Mouse (Mus musculus): ENCODE measurements at regions not wholly inside any gene's neighbourhood (a gene's known extent, or its start where the extent isn't known, plus 50 kb on each side); places are given as distances from the start of the nearest gene placed in this dataset.

DNA sequence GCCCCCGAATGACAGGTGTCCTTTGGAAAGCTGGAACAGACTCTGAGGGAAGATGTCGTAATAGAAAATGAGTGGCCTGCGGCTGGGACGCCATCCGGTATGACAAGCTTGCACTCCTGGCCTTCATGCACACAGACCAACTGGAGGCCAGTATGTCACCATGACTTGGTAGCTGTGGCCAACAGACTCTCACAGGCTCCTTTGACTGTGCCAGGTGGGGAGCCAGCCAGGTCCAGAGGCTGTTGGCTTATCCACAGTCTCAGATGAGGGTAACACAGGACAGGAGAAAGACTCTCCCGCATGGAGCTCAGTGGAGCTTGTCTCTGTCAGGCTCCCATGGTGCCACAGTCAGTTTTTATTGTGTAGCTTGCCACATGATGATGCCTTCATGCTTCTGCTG is 219.7 kb downstream of the Sox2 start:
- 88% methylated on average over 6 of the region's 6 CpGs for WGBS
- ATAC-seq (replicated peaks; ENCODE audit: extremely low read depth, insufficient read depth, low FRiP score), result no peak
- Histone ChIP-seq H3K9ac (ENCODE audit: low read length) (no peak overlapping the region), H3K27ac (ENCODE audit: low read length) (no peak overlapping the region), H3K36me3 (ENCODE audit: control insufficient read depth, insufficient read depth) (no peaks in the 10 kb centered on the region), H3K27me3 (ENCODE audit: control insufficient read depth, insufficient read depth, low read length) (no peaks in the 10 kb centered on the region), H3K4me3 (ENCODE audit: low read length) (no peak overlapping the region), H3K4me2 (ENCODE audit: low read depth, low read length) (no peak overlapping the region), H3K9me3 (replicated peaks; ENCODE audit: control insufficient read depth, low read length) (no peaks in the 10 kb centered on the region), H3K4me1 (ENCODE audit: control insufficient read depth, insufficient read depth, low read length) (no peaks in the 10 kb centered on the region)

DNA sequence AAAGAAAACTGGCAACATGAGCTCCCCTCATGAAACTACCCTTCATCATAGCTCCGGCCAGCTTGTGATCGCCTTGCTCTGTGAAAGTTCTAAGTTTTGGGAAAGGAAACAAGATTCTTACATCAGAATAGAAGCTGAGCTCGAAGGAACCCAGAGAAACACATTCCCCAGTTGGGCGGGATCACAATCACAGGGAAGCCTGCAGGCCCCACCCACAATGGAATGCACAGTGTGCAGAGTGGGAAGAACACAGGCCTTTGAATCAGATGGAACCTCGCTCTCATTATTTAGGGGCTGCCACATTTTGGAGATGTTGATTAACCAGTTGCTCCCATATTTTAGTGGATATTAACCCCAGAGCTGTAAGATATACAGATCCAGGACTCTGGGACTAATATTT is 234.9 kb downstream of the Sox2 start:
- no peaks in the 10 kb centered on the region for H3K36me3 ChIP-seq (ENCODE audit: control insufficient read depth, insufficient read depth)
- no peaks in the 10 kb centered on the region for H3K27me3 ChIP-seq (ENCODE audit: control insufficient read depth, insufficient read depth, low read length)
- 68% methylated on average over 5 of the region's 5 CpGs for WGBS
- H3K4me3 ChIP-seq (ENCODE audit: low read length), result no peak overlapping the region
- H3K4me2 ChIP-seq (ENCODE audit: low read depth, low read length), result no peak overlapping the region
- no peak for ATAC-seq (replicated peaks; ENCODE audit: extremely low read depth, insufficient read depth, low FRiP score)
- H3K9ac ChIP-seq (ENCODE audit: low read length), result no peak overlapping the region
- no peaks in the 10 kb centered on the region for H3K4me1 ChIP-seq (ENCODE audit: control insufficient read depth, insufficient read depth, low read length)
- no peaks in the 10 kb centered on the region for H3K9me3 ChIP-seq (replicated peaks; ENCODE audit: control insufficient read depth, low read length)
- H3K27ac ChIP-seq (ENCODE audit: low read length), result no peak overlapping the region

DNA sequence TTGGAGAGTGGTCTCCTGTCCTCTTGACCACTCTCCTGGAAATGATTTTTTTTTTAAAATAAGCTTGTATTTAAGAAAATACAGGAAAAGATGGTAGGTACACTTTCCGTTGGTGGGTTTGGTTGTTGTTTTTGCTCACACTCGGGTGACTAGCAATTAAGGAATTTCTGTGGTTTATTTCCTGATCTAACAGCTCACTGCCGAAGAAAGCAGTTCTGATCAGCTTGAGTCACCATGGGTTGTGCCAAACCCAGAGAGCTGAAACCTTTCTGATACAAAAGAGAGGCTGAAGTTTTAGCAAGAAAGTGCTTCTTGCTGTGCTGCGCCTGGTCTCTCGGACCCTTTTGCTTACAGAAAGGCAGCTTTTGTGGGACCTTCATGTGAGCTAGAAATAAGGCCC is 243.2 kb downstream of the Sox2 start:
- no peak for ATAC-seq (replicated peaks; ENCODE audit: extremely low read depth, insufficient read depth, low FRiP score)
- no peak overlapping the region for H3K9ac ChIP-seq (ENCODE audit: low read length)
- WGBS, result 91% methylated on average over 5 of the region's 5 CpGs
- H3K27ac ChIP-seq (ENCODE audit: low read length), result no peak overlapping the region
- H3K27me3 ChIP-seq (ENCODE audit: control insufficient read depth, insufficient read depth, low read length), result no peaks in the 10 kb centered on the region
- H3K9me3 ChIP-seq (replicated peaks; ENCODE audit: control insufficient read depth, low read length), result peaks cover 4% of the 10 kb centered on the region; the same call in 1 of the 2 replicates
- no peaks in the 10 kb centered on the region for H3K36me3 ChIP-seq (ENCODE audit: control insufficient read depth, insufficient read depth)
- H3K4me2 ChIP-seq (ENCODE audit: low read depth, low read length), result no peak overlapping the region
- H3K4me3 ChIP-seq (ENCODE audit: low read length), result no peak overlapping the region
- no peaks in the 10 kb centered on the region for H3K4me1 ChIP-seq (ENCODE audit: control insufficient read depth, insufficient read depth, low read length)

DNA sequence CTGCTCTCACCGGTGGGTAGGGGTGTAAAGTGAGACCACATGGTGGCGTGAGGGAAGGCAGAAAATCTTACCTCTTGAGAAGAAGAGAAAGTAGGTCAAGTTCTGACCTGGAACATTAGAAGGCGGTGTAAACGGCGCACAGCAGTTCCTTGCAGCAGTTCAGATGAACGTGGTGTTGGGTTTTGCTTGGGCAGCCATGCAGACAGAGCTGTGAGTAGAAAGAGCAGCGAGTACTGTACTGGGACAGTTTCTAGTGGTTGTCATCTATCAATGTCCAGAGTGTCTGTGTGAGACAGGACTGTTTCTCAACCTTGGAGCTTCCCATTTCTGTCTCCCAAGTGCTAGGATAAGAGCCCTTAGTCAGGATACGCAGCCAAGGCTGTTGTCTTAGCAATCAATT is 252.9 kb downstream of the Sox2 start:
- H3K27me3 ChIP-seq (ENCODE audit: control insufficient read depth, insufficient read depth, low read length), result no peaks in the 10 kb centered on the region
- WGBS, result 76% methylated on average over 8 of the region's 8 CpGs
- no peak overlapping the region for H3K4me3 ChIP-seq (ENCODE audit: low read length)
- H3K4me1 ChIP-seq (ENCODE audit: control insufficient read depth, insufficient read depth, low read length), result peaks cover 4% of the 10 kb centered on the region; the same call in 1 of the 2 replicates
- H3K36me3 ChIP-seq (ENCODE audit: control insufficient read depth, insufficient read depth), result no peaks in the 10 kb centered on the region
- H3K9ac ChIP-seq (ENCODE audit: low read length), result no peak overlapping the region
- H3K4me2 ChIP-seq (ENCODE audit: low read depth, low read length), result no peak overlapping the region
- no peaks in the 10 kb centered on the region for H3K9me3 ChIP-seq (replicated peaks; ENCODE audit: control insufficient read depth, low read length)
- ATAC-seq (replicated peaks; ENCODE audit: extremely low read depth, insufficient read depth, low FRiP score), result no peak
- no peak overlapping the region for H3K27ac ChIP-seq (ENCODE audit: low read length)

DNA sequence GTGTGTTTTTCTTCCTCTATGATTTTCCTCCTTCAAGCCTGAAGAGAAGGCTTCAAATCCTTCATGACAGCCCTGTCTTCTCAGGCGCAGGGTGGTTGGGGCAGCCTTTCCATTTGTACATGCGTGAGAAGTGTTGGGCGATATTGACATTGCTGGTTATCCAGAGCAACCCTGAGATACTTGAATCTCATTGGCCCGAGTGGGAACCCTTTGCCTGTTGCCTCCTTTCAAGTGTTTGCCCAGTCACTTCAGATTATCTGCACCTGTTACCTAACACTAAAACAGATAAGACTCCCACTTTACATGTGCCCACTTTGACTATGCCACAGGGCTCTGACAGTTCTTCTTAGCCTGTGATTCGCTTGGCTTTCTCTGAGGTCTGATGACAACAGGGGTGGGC is 258.3 kb downstream of the Sox2 start:
- H3K4me3 ChIP-seq (ENCODE audit: low read length), result no peak overlapping the region
- H3K27me3 ChIP-seq (ENCODE audit: control insufficient read depth, insufficient read depth, low read length), result no peaks in the 10 kb centered on the region
- peaks cover 4% of the 10 kb centered on the region; the same call in 1 of the 2 replicates for H3K4me1 ChIP-seq (ENCODE audit: control insufficient read depth, insufficient read depth, low read length)
- H3K9ac ChIP-seq (ENCODE audit: low read length), result no peak overlapping the region
- 62% methylated on average over 5 of the region's 5 CpGs for WGBS
- ATAC-seq (replicated peaks; ENCODE audit: extremely low read depth, insufficient read depth, low FRiP score), result no peak
- no peaks in the 10 kb centered on the region for H3K36me3 ChIP-seq (ENCODE audit: control insufficient read depth, insufficient read depth)
- no peak overlapping the region for H3K4me2 ChIP-seq (ENCODE audit: low read depth, low read length)
- H3K9me3 ChIP-seq (replicated peaks; ENCODE audit: control insufficient read depth, low read length), result no peaks in the 10 kb centered on the region
- no peak overlapping the region for H3K27ac ChIP-seq (ENCODE audit: low read length)

DNA sequence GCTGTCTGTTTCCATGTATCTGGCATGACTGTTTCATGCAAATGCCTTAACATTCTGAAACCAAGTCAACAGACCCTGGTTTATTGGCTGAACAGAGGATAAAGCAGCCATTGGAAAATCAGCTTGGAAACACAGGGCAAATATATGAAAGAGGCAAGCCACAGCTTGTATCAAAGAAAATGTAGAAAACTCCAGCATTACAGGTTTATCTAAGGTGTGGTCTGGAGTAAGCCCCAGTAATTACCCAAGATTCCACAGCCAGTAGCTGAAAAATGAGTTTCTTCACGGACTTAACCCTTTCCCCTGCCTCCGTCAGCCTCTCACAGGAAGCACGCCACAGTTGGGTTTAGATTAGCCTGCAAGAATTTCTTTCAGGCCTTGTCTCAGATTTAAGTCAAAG is 259.1 kb downstream of the Sox2 start:
- no peak overlapping the region for H3K4me2 ChIP-seq (ENCODE audit: low read depth, low read length)
- no peak overlapping the region for H3K27ac ChIP-seq (ENCODE audit: low read length)

DNA sequence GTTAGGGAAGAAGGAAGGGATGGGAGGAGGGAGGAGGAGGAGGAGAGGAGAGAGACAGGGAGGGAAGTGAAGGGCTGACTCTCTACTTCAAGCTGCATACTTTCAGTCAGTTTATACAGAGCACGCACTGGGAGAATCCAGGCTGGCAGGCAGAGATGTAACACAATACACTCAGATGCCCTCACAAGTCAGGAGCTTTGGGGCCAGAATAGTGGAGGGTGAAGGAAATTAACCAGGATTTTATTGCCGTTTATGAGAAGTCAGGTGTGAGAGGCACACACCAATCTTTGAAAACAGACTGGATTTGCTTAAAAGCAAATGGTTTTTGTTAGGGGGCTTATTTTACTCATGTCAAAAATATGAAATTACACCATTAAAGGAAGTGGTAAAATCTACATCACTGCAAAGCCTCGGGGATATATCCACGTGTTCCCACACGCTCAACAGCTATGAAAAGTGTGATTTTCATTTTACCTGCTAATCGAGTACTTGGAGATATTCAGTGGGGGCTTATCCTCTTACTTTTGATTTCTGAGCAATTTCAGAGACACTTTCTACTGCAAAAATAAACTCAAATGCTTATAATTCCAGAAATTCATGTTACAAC is 268.2 kb downstream of the Sox2 start:
- 63% methylated on average over 6 of the region's 6 CpGs for WGBS
- ATAC-seq (replicated peaks; ENCODE audit: extremely low read depth, insufficient read depth, low FRiP score), result no peak
- Histone ChIP-seq H3K9me3 (replicated peaks; ENCODE audit: control insufficient read depth, low read length) (no peaks in the 10 kb centered on the region), H3K27me3 (ENCODE audit: control insufficient read depth, insufficient read depth, low read length) (no peaks in the 10 kb centered on the region; the same call in 1 of the 2 replicates), H3K36me3 (ENCODE audit: control insufficient read depth, insufficient read depth) (no peaks in the 10 kb centered on the region), H3K4me1 (ENCODE audit: control insufficient read depth, insufficient read depth, low read length) (no peaks in the 10 kb centered on the region), H3K4me3 (ENCODE audit: low read length) (no peak overlapping the region), H3K27ac (ENCODE audit: low read length) (no peak overlapping the region), H3K9ac (ENCODE audit: low read length) (no peak overlapping the region), H3K4me2 (ENCODE audit: low read depth, low read length) (no peak overlapping the region)

More for the DNA sequence above, 259.1 kb downstream of the Sox2 start:
- H3K27me3 ChIP-seq (ENCODE audit: control insufficient read depth, insufficient read depth, low read length), result no peaks in the 10 kb centered on the region
- H3K9ac ChIP-seq (ENCODE audit: low read length), result no peak overlapping the region
- peaks cover 4% of the 10 kb centered on the region; the same call in 1 of the 2 replicates for H3K4me1 ChIP-seq (ENCODE audit: control insufficient read depth, insufficient read depth, low read length)
- no peaks in the 10 kb centered on the region for H3K9me3 ChIP-seq (replicated peaks; ENCODE audit: control insufficient read depth, low read length)
- H3K36me3 ChIP-seq (ENCODE audit: control insufficient read depth, insufficient read depth), result no peaks in the 10 kb centered on the region
- no peak overlapping the region for H3K4me3 ChIP-seq (ENCODE audit: low read length)
- 77% methylated on average over 3 of the region's 3 CpGs for WGBS
- ATAC-seq (replicated peaks; ENCODE audit: extremely low read depth, insufficient read depth, low FRiP score), result no peak

DNA sequence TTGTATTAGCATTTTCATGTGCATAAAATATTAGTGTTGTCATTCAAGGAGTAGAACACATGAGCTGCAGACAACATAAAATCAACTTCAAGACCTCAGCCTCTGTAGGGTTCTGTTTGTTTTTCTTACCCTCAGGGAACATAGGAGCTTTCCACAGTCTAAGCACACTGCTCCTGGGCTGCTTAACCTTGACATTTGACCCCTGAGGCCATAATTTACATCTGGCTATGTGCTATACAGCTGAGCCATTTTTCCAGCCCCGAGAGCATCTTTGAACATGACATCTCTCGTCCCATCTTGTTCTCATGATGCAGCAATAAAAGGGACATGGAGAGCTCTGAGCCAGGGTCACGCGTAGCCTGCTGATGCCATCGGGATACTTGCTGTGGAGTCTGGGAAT is 270.3 kb downstream of the Sox2 start:
- H3K9ac ChIP-seq (ENCODE audit: low read length), result no peak overlapping the region
- no peak overlapping the region for H3K27ac ChIP-seq (ENCODE audit: low read length)
- no peaks in the 10 kb centered on the region for H3K4me1 ChIP-seq (ENCODE audit: control insufficient read depth, insufficient read depth, low read length)
- no peaks in the 10 kb centered on the region for H3K9me3 ChIP-seq (replicated peaks; ENCODE audit: control insufficient read depth, low read length)
- ATAC-seq (replicated peaks; ENCODE audit: extremely low read depth, insufficient read depth, low FRiP score), result no peak
- WGBS, result 81% methylated on average over 5 of the region's 5 CpGs
- H3K36me3 ChIP-seq (ENCODE audit: control insufficient read depth, insufficient read depth), result no peaks in the 10 kb centered on the region
- H3K4me3 ChIP-seq (ENCODE audit: low read length), result no peak overlapping the region
- H3K27me3 ChIP-seq (ENCODE audit: control insufficient read depth, insufficient read depth, low read length), result no peaks in the 10 kb centered on the region; the same call in 1 of the 2 replicates
- no peak overlapping the region for H3K4me2 ChIP-seq (ENCODE audit: low read depth, low read length)

DNA sequence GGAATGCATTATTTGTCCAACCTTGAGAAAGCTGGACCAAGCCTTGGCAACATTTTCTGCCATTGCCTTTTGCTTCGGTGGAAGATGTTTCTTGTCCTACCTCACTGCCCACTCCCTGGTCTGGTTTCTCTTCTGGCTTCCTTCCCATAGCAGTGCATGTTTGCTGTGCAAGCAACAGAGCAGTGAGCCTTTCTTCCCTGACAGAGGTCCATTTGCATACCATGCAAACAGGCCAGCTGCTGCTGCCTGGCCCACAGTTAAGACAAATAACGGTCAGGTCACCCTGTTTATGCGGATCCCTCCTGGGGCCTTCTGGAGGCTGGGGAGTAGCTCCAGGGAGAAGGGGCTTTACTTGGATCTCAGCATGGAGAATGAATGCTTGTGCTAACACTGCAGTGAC is 299.7 kb downstream of the Sox2 start:
- no peak for ATAC-seq (replicated peaks; ENCODE audit: extremely low read depth, insufficient read depth, low FRiP score)
- 42% methylated on average over 3 of the region's 3 CpGs for WGBS
- Histone ChIP-seq H3K4me1 (ENCODE audit: control insufficient read depth, insufficient read depth, low read length) (no peaks in the 10 kb centered on the region), H3K9ac (ENCODE audit: low read length) (no peak overlapping the region), H3K4me3 (ENCODE audit: low read length) (no peak overlapping the region), H3K27ac (ENCODE audit: low read length) (no peak overlapping the region), H3K9me3 (replicated peaks; ENCODE audit: control insufficient read depth, low read length) (no peaks in the 10 kb centered on the region), H3K4me2 (ENCODE audit: low read depth, low read length) (no peak overlapping the region), H3K27me3 (ENCODE audit: control insufficient read depth, insufficient read depth, low read length) (peaks cover 12% of the 10 kb centered on the region), H3K36me3 (ENCODE audit: control insufficient read depth, insufficient read depth) (no peaks in the 10 kb centered on the region)
